Mouse (Mus musculus) cortical plate, adult 2 months (tissue): ENCODE measurements around the gene Wfdc15a. TPM values are rescaled to one million over a fixed set of nuclear protein-coding genes. Genes with fewer than 3 reads are reported as not detected.

Experiments
- H3K27ac ChIP-seq: fragments of 200-500 bp; 2 replicates; pipeline ENCODE4 v1.5.1; 2012; ENCODE audit warnings: low read length, control low read depth, inconsistent platforms; ENCODE audit not compliant: insufficient read depth
- H3K4me1 ChIP-seq: fragments of 200-500 bp; 2 replicates; pipeline ENCODE4 v1.6.1; 2011; ENCODE audit warnings: low read length; ENCODE audit not compliant: control insufficient read depth, insufficient read depth
- H3K4me3 ChIP-seq: fragments of 200-500 bp; 2 replicates; pipeline ENCODE4 v1.5.1; 2011; ENCODE audit warnings: mild to moderate bottlenecking, low read length, control low read depth; ENCODE audit not compliant: insufficient read depth
- CTCF ChIP-seq: fragments of 200-500 bp; IDR thresholded peaks from 2 replicates; pipeline ENCODE4 v1.5.1; 2011; ENCODE audit warnings: mild to moderate bottlenecking, control low read depth, low read length; ENCODE audit not compliant: insufficient read depth; ENCODE audit errors: extremely low read depth
- POLR2A ChIP-seq: fragments of 200-500 bp; IDR thresholded peaks from 2 replicates; pipeline ENCODE4 v1.6.1; 2011; ENCODE audit warnings: mild to moderate bottlenecking, low read length, control low read depth; ENCODE audit not compliant: insufficient read depth; ENCODE audit errors: extremely low read depth
- polyA plus RNA-seq: library from polyadenylated mRNA; depleted of rRNA; stranded (reverse); fragments of >200 nt; gene quantifications from 2 replicates; pipeline ENCODE4 v1.2.3, GENCODE M21; 2012; rRNA removed

Wfdc15a gene
- polyA plus RNA-seq, 1 experiment, result 0.29 TPM

DNA sequence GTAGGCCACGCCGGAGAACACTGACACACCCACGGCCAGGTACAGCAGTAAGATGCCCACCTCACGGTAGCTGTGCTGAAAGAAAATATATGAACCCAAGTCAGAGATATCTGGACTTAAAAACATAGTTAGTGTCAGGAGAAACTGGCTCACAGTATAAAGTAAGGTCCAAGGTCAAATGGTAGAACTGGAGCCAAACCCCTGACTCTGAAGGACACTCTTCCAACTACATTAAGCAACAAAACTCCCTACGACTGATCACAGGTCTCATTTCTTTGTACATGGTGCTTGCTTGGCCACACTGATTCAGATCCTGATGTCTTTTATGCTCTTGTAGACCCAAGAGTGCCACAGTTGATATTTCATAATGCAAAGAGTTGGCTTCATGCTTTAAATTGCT, 35.0 kb downstream of the Wfdc15a start:
- H3K27ac ChIP-seq, result no peak overlapping the region
- no peaks in the 10 kb centered on the region; the same call in 1 of the 2 replicates for H3K4me1 ChIP-seq
- TF ChIP-seq POLR2A (no peak), CTCF (no peak)
- no peak overlapping the region for H3K4me3 ChIP-seq

DNA sequence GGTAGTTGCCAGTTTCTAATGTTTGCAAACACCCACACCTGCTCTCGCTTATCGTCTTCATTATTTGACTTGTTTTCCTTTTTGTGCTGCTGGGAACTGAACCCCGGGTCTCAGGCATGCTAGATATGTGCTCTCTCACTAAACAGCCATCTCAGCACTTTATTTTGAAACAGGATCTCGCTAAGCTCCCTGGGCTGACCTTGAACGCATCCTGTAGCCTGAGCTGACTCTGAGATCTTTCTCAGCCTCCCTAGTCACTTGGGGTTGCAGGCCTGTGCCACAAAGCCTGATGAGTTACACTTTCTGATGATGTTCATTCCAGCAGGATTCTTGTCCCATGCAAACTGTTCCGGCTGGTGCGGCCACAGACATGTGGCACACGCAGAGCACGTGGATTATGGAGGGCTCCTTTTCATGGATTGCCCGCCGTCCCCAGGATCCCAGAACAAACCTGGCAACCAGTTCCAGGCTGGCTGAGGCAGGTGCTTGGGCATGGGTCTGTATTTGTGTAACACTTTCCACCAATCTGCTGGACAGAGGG, 38.3 kb downstream of the Wfdc15a start:
- Histone ChIP-seq H3K4me1 (no peaks in the 10 kb centered on the region; the same call in 1 of the 2 replicates), H3K4me3 (no peak overlapping the region), H3K27ac (no peak overlapping the region)
- TF ChIP-seq CTCF (no peak), POLR2A (no peak)

DNA sequence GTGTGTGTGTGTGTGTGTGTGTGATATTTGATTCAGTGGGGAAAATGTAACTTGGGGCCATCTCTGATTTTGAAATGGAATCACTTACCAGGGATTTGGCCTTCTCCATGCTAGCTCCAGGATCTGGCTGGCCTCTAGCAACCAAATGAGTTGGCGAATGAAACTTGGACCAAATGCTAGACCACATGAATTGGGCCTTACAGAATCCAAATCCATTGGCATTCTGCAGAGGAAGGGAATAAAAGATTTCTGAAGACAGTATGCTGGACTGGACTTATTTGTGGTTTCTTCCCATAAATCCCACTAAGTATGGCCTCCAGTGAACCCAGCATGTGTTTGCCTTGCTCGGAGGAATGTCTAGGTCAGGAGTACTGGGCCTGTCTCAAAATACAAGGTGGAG, 41.1 kb downstream of the Wfdc15a start:
- TF ChIP-seq CTCF (no peak), POLR2A (no peak)
- H3K27ac ChIP-seq, result no peak overlapping the region
- H3K4me1 ChIP-seq, result no peaks in the 10 kb centered on the region
- H3K4me3 ChIP-seq, result no peak overlapping the region

DNA sequence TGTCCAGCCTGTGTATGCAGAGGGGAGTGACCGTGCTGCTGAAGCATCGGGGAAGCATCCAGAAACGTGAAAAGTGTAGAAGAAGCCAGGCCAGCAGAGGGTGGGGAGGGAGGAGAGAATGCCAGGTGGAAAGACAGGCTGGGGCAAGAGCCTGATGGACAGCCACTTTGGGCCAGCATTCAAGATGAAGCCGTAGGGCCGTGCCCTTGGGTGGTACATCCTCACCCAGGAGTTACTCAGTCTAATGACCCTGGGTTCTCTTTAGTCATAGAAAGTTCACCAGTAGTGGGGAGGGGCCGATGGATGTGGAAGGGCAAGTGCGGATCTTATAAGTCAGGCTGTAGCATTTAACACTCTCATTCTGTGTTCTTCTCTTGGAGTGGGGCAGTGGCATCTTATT, 43.8 kb downstream of the Wfdc15a start:
- TF ChIP-seq POLR2A, result no peak
- no peak for TF ChIP-seq CTCF
- Histone ChIP-seq H3K27ac (no peak overlapping the region), H3K4me1 (no peaks in the 10 kb centered on the region), H3K4me3 (no peak overlapping the region)

DNA sequence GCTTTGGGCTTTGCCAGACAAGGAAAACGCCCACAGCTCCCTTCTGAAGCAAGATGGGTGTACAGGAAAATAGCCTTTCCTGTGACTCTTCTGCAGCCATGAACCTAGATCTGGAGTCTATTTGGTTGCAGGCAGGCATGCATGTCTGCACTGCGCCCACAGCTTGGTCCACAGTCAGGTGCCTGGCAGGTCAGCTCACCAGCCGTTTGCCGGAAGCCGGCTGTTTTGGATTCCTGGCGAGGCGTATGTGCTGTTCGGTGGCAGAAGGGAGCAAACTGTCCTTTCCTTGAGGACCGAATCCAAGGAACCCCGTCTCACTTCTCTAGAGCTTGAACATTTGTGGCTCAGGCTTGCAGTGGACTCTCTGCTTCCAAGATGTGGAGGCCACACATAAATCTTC, 45.9 kb downstream of the Wfdc15a start:
- Histone ChIP-seq H3K27ac (no peak overlapping the region), H3K4me3 (no peak overlapping the region), H3K4me1 (no peaks in the 10 kb centered on the region)
- no peak for TF ChIP-seq POLR2A
- TF ChIP-seq CTCF, result no peak

DNA sequence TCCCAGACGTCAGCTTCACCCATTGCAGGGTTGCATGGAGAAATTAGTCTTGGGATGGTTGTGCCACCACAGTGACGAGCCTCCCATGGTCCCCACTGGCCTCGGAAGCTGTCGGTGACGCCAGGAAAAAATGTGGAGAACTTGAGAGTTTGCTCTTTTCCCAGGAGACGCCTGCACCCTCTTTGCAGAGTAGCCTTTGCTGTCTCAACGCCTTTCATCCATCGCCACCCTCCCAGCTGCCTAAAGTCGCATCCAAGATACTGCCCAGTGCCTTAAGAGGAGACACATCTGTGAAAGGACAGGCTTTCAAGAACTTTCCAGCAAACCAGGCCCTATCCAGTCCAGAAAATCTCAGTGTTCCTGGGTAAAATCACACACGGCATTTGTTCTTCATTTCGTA, 47.6 kb downstream of the Wfdc15a start:
- H3K27ac ChIP-seq, result no peak overlapping the region
- TF ChIP-seq CTCF (no peak), POLR2A (no peak)
- H3K4me1 ChIP-seq, result no peaks in the 10 kb centered on the region
- no peak overlapping the region for H3K4me3 ChIP-seq

DNA sequence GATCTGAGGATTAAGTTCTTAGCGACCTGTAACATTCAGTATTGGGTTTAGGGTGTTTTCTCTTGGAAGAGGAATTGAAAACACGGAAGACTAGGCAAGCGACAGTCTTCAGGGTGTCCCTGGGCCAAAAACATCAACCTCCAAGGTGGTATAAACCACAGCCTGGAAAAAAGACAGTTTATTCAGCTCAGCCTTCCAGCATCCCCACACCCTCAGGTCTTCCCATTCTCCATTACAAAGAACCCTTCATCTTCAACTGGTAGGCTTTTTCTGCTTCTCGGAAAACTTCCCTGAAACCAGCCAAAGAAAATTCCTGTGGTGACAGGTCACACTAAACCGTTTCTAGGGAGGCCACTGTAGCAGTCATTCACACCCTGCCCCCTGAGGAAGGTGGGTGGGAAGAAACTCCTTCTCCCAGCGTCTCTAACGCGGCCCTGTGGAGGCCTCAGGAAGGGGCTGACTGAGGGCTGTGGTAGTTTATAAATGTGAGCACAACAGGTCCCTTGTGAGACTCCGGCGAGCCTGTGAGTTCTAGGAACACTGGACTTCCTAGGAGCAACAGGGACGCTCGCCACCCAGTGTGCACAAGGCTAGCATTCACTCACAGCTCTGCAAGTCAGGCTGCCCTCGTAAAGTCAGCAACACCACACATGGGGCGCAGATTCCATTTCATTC, 49.7 kb downstream of the Wfdc15a start:
- Histone ChIP-seq H3K4me1 (no peaks in the 10 kb centered on the region; the same call in 1 of the 2 replicates), H3K27ac (no peak overlapping the region), H3K4me3 (no peak overlapping the region)
- TF ChIP-seq POLR2A (no peak), CTCF (no peak)

Other genes starting within 250 kb of the Wfdc15a start
- 307 and 314 TPM in 2 replicates for gene Ywhab, start 205.2 kb downstream of the Wfdc15a start, polyA plus RNA-seq
- 0.78 and 1.0 TPM in 2 replicates for gene Pabpc1l, start 174.7 kb downstream of the Wfdc15a start, polyA plus RNA-seq
- 20.3 and 20.9 TPM in 2 replicates for gene Stk4, start 129.8 kb downstream of the Wfdc15a start, polyA plus RNA-seq
- 93.7 and 96.7 TPM in 2 replicates for gene Tomm34, start 129.0 kb downstream of the Wfdc15a start, polyA plus RNA-seq
- gene Kcns1, start 29.0 kb downstream of the Wfdc15a start, polyA plus RNA-seq, result 17.3 and 17.6 TPM in 2 replicates
- not detected in 2 replicates for gene Wfdc5, start 17.4 kb downstream of the Wfdc15a start, polyA plus RNA-seq
- gene Wfdc12, start 9.5 kb downstream of the Wfdc15a start, polyA plus RNA-seq, result 0.19 TPM in 2 replicates
- not detected in 2 replicates for gene Wfdc15b, start 21.5 kb upstream of the Wfdc15a start, polyA plus RNA-seq
- not detected in 2 replicates for gene Svs2, start 38.3 kb upstream of the Wfdc15a start, polyA plus RNA-seq
- gene Svs3b, start 56.5 kb upstream of the Wfdc15a start, polyA plus RNA-seq, result not detected in 2 replicates
- not detected in 2 replicates for gene Svs4, start 78.3 kb upstream of the Wfdc15a start, polyA plus RNA-seq
- not detected in 2 replicates for gene Svs3a, start 89.1 kb upstream of the Wfdc15a start, polyA plus RNA-seq
- gene Svs6, start 116.6 kb upstream of the Wfdc15a start, polyA plus RNA-seq, result not detected in 2 replicates
- gene Svs5, start 132.6 kb upstream of the Wfdc15a start, polyA plus RNA-seq, result not detected in 2 replicates
- gene Slpi, start 189.0 kb upstream of the Wfdc15a start, polyA plus RNA-seq, result 0.33 and 1.5 TPM in 2 replicates
- 1.1 and 1.3 TPM in 2 replicates for gene Rbpjl, start 203.0 kb upstream of the Wfdc15a start, polyA plus RNA-seq
- gene Matn4, start 205.0 kb upstream of the Wfdc15a start, polyA plus RNA-seq, result 16.2 and 17.4 TPM in 2 replicates
- gene Sdc4, start 243.8 kb upstream of the Wfdc15a start, polyA plus RNA-seq, result 47.1 and 50.7 TPM in 2 replicates